Mouse (Mus musculus) small intestine, adult 2 months (tissue): ENCODE results near the gene Gm44511.
"Not testable (repeated sequence)": the region's sequence is repeated elsewhere in the genome, so short reads cannot be mapped to it uniquely, and the experiment has no call there.

ENCODE experiments used
- CTCF ChIP-seq: fragments of 200-500 bp; IDR thresholded peaks from 2 replicates; pipeline ENCODE4 v1.5.1; 2012; ENCODE audit warnings: low read depth, mild to moderate bottlenecking, control low read depth, inconsistent platforms, low read length, moderate library complexity, mixed read lengths; ENCODE audit not compliant: insufficient replicate concordance, insufficient read length; ENCODE audit errors: extremely low read depth
- POLR2A ChIP-seq: fragments of 200-500 bp; IDR thresholded peaks from 2 replicates; pipeline ENCODE4 v1.6.1; 2012; ENCODE audit warnings: low read depth, mild to moderate bottlenecking, control low read depth, inconsistent platforms, low read length, moderate library complexity

DNA sequence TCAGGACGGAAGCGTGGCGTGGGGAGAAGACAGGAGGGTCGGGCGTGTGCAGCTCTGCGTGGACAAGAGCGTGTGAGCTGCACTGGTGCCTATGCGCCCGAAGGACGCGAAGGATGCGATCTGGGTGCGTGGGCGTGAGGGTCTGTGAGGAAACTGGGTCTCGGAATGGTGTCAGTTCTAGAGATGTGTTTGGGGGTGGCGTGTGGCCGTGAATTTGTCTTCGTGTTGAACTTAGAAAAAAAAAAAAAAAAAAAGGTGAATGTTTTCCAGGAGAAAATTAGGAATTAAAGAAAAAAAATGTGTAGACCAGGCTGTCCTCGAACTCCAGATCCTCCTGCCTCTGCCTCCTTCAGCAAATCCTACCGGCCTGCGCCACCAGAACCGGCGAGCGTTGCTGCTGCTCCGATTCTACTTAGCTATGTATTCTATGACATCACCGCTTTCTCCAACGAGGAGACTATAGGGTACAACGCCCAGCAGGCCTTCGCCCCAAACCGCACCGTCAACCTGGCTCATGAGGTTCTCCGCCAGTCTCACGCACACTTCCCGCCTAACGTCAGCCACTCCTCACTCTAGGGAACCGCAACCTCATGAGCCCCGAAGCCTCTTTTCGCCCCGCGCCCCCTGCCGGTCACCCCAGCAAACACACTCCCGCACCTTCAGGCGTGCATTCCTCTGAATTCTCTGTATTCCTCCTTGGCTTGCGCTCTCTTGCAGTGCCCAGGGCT lies 65.5 kb downstream of the Gm44511 start:
- TF ChIP-seq CTCF = peak; percentile 68; the same call in 1 of the 2 replicates
- TF ChIP-seq POLR2A = not testable (repeated sequence)
